Mouse (Mus musculus) liver, embryonic 14.5 days (tissue): ENCODE measurements around the gene Diras2.

Source experiments
- CTCF ChIP-seq: IDR thresholded peaks from 2 replicates; pipeline ENCODE4 v1.5.1; 2016; ENCODE audit warnings: antibody characterized with exemption, low read depth, control low read depth
- EP300 ChIP-seq: IDR thresholded peaks from 2 replicates; pipeline ENCODE4 v1.6.1; 2016; ENCODE audit warnings: antibody characterized with exemption, low read depth

- no peak for TF ChIP-seq EP300
- no peak for TF ChIP-seq CTCF
Observed at GRCm38 (mm10) chr13:52569194-52569769, 38.2 kb upstream of the Diras2 start.
